Mouse (Mus musculus) adrenal gland, postnatal 0 days (tissue): ENCODE results near the gene Ivd. TPM values are rescaled to one million over a fixed set of nuclear protein-coding genes. Genes with fewer than 3 reads are reported as not detected.

ENCODE experiments used
- polyA plus RNA-seq: library from polyadenylated mRNA; unstranded; fragments of >200 nt; fragmentation: Nextera tagmentation; extraction: Ambion mirVana; gene quantifications from 2 replicates; pipeline ENCODE4 v1.2.1, GENCODE M21; 2015

The Ivd gene
- polyA plus RNA-seq = 45.0 and 86.9 TPM in 2 replicates

GRCm38 (mm10) chr2:118861454-118862339 lies at the start of gene Ivd:
Ivd (plus strand) TSS chr2:118861954.

GRCm38 (mm10) chr2:118813981-118814836 lies 47.5 kb upstream of the Ivd start, which contains the start of gene Knstrn:
Knstrn (plus strand) TSS chr2:118814003.

GRCm38 (mm10) chr2:118899981-118900825 lies 38.4 kb downstream of the Ivd start, which contains the start of gene Bahd1:
Bahd1 (plus strand) TSS chr2:118900377.

DNA sequence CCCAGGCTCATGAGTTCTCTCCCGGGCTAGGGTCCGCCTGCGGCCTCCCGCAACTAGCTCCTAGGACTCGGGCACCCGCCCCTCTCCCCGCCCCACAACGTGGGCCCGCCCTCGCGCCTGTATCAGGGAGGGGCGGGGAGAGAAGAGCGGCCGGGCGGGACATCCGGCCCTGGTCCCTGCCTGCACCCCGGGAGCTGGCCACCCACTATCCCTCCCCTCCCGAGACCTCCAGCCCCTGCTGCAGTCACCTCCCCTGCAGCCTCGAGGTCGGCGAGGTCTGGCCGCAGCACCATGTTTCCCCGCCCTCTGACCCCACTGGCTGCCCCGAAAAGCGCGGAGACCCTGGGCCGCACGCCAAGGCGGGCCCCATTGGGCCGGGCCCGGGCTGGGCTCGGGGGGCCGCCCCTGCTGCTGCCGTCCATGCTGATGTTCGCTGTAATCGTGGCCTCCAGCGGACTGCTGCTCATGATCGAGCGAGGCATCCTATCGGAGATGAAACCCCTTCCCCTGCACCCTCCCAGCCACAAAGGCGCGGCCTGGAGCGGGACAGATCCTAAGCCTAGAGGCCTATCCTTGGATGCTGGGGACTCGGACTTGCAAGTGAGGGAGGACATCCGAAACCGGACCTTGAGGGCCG lies 64.7 kb downstream of the Ivd start, which contains the start of gene Chst14:
Chst14 (plus strand) TSS at position 136 of the 637 bp plus-strand sequence.

Other genes with a start within 250 kb of the Ivd start
- 3.3 and 5.1 TPM in 2 replicates for gene Pak6, start 198.7 kb upstream of the Ivd start, polyA plus RNA-seq
- 0.12 TPM in 1 of 2 replicates, not detected in the other for gene Ankrd63, start 158.0 kb upstream of the Ivd start, polyA plus RNA-seq
- 0.47 and 0.99 TPM in 2 replicates for gene Plcb2, start 133.5 kb upstream of the Ivd start, polyA plus RNA-seq
- gene Inafm2, start 116.2 kb upstream of the Ivd start, polyA plus RNA-seq = 10.6 and 19.2 TPM in 2 replicates
- 0.91 and 1.4 TPM in 2 replicates for gene Ccdc9b, start 99.3 kb upstream of the Ivd start, polyA plus RNA-seq
- gene Phgr1, start 89.2 kb upstream of the Ivd start, polyA plus RNA-seq = 0.85 TPM in 1 of 2 replicates, not detected in the other
- 19.1 and 24.7 TPM in 2 replicates for gene Disp2, start 82.2 kb upstream of the Ivd start, polyA plus RNA-seq
- gene Knstrn, start 48.0 kb upstream of the Ivd start, polyA plus RNA-seq = 34.3 and 42.8 TPM in 2 replicates
- 6.2 and 16.8 TPM in 2 replicates for gene Bahd1, start 38.4 kb downstream of the Ivd start, polyA plus RNA-seq
- gene Chst14, start 64.5 kb downstream of the Ivd start, polyA plus RNA-seq = 18.6 and 23.9 TPM in 2 replicates
- gene Ccdc32, start 167.4 kb downstream of the Ivd start, polyA plus RNA-seq = 34.6 and 36.4 TPM in 2 replicates
- gene Rpusd2, start 172.8 kb downstream of the Ivd start, polyA plus RNA-seq = 1.7 and 1.9 TPM in 2 replicates
- gene Knl1, start 185.2 kb downstream of the Ivd start, polyA plus RNA-seq = 13.0 and 16.9 TPM in 2 replicates